18 mouse cellular contexts compared by ENCODE assay signal in the genomic region with DNA sequence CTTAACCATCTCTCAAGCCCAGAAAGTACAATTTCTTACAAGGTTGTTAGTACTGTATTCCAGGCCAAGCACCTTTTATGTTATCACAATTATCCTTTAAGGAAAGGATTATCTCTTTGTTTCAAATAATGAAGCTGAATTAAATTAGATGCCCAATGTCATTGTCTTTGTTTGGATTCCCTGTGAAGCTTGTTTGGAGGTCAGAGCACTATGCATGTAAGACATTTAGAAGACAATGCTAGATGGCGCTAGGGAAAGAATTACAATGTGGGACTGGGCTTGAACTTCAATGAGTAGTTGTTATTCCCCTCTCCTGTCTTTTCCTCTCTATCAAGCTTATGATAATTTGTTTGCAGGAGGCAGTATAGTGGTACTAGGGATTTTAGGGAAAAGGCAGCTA. TPM values are rescaled to one million over a fixed set of nuclear protein-coding genes. Genes with fewer than 3 reads are reported as not detected.
"Had no signal": no experiment of that assay in that cellular context is flagged by ENCODE, and none has a peak within 500 bp of the region (broad histone marks: within the 10 kb centered on the region; RNA-seq: fewer than 3 reads in every experiment).

No protein-coding gene starts in this region.

- DNase-seq: left cerebral cortex, postnatal 4 days; liver; liver, embryonic 13.5 days; liver, postnatal 0 days; lung, adult 18-20 months; lung, adult 2 months; lung, embryonic 14.5 days; lung, postnatal 10 days; lung, postnatal 14 days; lung, postnatal 36 days; lung, postnatal 4 days; midbrain, embryonic 14.5 days had no signal

RNA-seq across cellular contexts. Expression of gene Ptchd1, which starts 28.9 kb away (rescaled TPM):
- total RNA-seq: liver, adult 2 months; megakaryocyte-erythroid progenitor cell, adult 5-6 weeks had no signal

RNA-seq across cellular contexts. Expression of gene Gm15155, which starts 29.9 kb away (rescaled TPM):
- total RNA-seq: liver, adult 2 months; megakaryocyte progenitor cell, adult 5-6 weeks; megakaryocyte, adult 5-6 weeks; megakaryocyte-erythroid progenitor cell, adult 5-6 weeks; midbrain, postnatal 0 days; monocyte, adult 5-6 weeks had no signal
